Mouse (Mus musculus): Measurements from ENCODE around the gene Atg4c. TPM values are rescaled to one million over a fixed set of nuclear protein-coding genes. Genes with fewer than 3 reads are reported as not detected.

Atg4c gene
- polyA plus RNA-seq, 1 experiment from 2014 or later, result 8.1 TPM

DNA sequence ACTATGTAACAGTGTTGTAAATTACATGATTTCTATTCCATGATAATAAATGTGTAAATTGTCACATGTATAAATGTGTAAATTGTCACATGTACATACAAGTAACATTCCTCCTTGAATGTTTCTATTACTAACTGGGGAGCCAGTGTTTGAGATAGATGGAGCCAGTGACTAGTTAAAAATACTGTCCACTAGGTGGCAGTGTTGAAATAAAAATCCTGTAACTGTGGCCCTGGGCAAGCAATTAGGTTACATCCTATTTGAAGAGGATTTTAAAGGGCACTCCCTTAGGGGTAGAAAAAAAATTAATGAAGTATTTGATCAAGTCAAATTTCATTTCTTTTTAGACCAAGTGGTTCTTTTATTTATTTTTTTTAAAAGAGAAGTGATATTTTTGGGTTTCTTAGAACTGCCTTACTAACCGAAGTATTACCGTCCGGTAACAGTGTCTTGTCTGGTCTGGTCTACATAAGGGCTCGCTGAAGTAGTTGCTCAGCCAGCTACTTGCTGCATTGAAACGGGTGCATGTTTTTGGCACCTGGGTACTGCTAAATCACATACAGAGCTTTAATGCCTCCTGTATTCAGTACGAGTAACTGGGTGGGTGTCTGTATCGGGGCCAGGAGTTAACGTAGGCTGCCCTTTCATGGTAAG lies 41.6 kb downstream of the Atg4c start:
- Histone ChIP-seq H3K4me2 (replicated peaks; ENCODE audit: low read depth, low read length) (no peak overlapping the region), H3K27me3 (replicated peaks; ENCODE audit: insufficient read depth, low read length) (no peaks in the 10 kb centered on the region), H3K4me1 (ENCODE audit: insufficient read depth, low read depth, low read length) (no peaks in the 10 kb centered on the region), H3K4me3 (ENCODE audit: low read depth, low read length) (no peak overlapping the region), H3K27ac (ENCODE audit: low read length) (no peak overlapping the region), H3K9ac (replicated peaks; ENCODE audit: low read depth) (no peak overlapping the region), H3K36me3 (ENCODE audit: insufficient read depth, low read length) (no peaks in the 10 kb centered on the region), H3K9me3 (ENCODE audit: low read length) (no peaks in the 10 kb centered on the region)
- TF ChIP-seq CTCF (IDR thresholded peaks at IDR 0.05) (peak; percentile 71), EP300 (IDR thresholded peaks at IDR 0.05) (no peak)
- ATAC-seq (no peak), DNase-seq (ENCODE audit: low spot score) (peak; percentile 73)
- WGBS, result 90% methylated on average over 8 of the region's 8 CpGs

- WGBS, result 83% methylated on average over 2 of the region's 2 CpGs
- ATAC-seq, result no peak
Measured at GRCm38 (mm10) chr4:99238305-99238704, 44.6 kb downstream of the Atg4c start.

GRCm38 (mm10) chr4:99241674-99242073 lies 47.9 kb downstream of the Atg4c start:
- no peak overlapping the region for H3K4me3 ChIP-seq (ENCODE audit: low read depth, low read length)
- ATAC-seq (no peak), DNase-seq (ENCODE audit: low spot score) (no peak)
- H3K27me3 ChIP-seq (replicated peaks; ENCODE audit: insufficient read depth, low read length), result no peaks in the 10 kb centered on the region
- no peak overlapping the region for H3K4me2 ChIP-seq (replicated peaks; ENCODE audit: low read depth, low read length)
- TF ChIP-seq CTCF (IDR thresholded peaks at IDR 0.05) (peak; percentile 40), EP300 (IDR thresholded peaks at IDR 0.05) (no peak)
- H3K9ac ChIP-seq (replicated peaks; ENCODE audit: low read depth), result no peak overlapping the region
- no peaks in the 10 kb centered on the region for H3K9me3 ChIP-seq (ENCODE audit: low read length)
- H3K27ac ChIP-seq (ENCODE audit: low read length), result no peak overlapping the region
- no peaks in the 10 kb centered on the region for H3K4me1 ChIP-seq (ENCODE audit: insufficient read depth, low read depth, low read length)
- H3K36me3 ChIP-seq (ENCODE audit: insufficient read depth, low read length), result no peaks in the 10 kb centered on the region
- 64% methylated on average over 5 of the region's 5 CpGs for WGBS

More at GRCm38 (mm10) chr4:99238305-99238704, 44.6 kb downstream of the Atg4c start:
- Histone ChIP-seq H3K27ac (ENCODE audit: low read length) (no peak overlapping the region), H3K4me1 (ENCODE audit: insufficient read depth, low read depth, low read length) (no peaks in the 10 kb centered on the region), H3K36me3 (ENCODE audit: insufficient read depth, low read length) (no peaks in the 10 kb centered on the region), H3K9ac (replicated peaks; ENCODE audit: low read depth) (no peak overlapping the region), H3K4me3 (ENCODE audit: low read depth, low read length) (no peak overlapping the region), H3K4me2 (replicated peaks; ENCODE audit: low read depth, low read length) (no peak overlapping the region), H3K27me3 (replicated peaks; ENCODE audit: insufficient read depth, low read length) (no peaks in the 10 kb centered on the region), H3K9me3 (ENCODE audit: low read length) (no peaks in the 10 kb centered on the region)
- no peak for DNase-seq (ENCODE audit: low spot score)
- no peak for TF ChIP-seq EP300 (IDR thresholded peaks at IDR 0.05)
- TF ChIP-seq CTCF (IDR thresholded peaks at IDR 0.05), result peak; percentile 48

DNA sequence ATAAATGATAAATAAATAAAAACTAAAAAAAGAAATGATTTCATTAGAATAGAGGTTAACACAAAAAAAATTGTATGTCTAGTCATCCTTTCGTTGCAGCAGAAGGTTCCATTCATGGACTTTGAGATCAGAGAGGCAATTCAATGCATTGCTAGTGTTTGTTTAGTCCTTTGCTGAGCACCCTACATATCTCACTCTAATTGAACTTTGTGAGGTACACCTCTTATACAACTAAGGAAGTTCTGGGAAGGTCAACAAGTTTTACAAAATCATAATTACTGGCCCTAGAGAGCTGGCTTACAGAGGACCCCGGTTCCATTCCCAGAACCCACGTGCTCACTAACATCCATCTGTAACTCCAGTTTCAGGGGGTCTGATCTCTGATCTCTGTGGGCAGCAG lies 55.6 kb downstream of the Atg4c start:
- Histone ChIP-seq H3K4me1 (ENCODE audit: insufficient read depth, low read depth, low read length) (no peaks in the 10 kb centered on the region), H3K4me3 (ENCODE audit: low read depth, low read length) (no peak overlapping the region), H3K9me3 (ENCODE audit: low read length) (no peaks in the 10 kb centered on the region), H3K4me2 (replicated peaks; ENCODE audit: low read depth, low read length) (no peak overlapping the region), H3K27ac (ENCODE audit: low read length) (no peak overlapping the region), H3K27me3 (replicated peaks; ENCODE audit: insufficient read depth, low read length) (no peaks in the 10 kb centered on the region), H3K36me3 (ENCODE audit: insufficient read depth, low read length) (no peaks in the 10 kb centered on the region), H3K9ac (replicated peaks; ENCODE audit: low read depth) (no peak overlapping the region)
- WGBS, result 63% methylated on average over 3 of the region's 3 CpGs
- TF ChIP-seq CTCF (IDR thresholded peaks at IDR 0.05), result no peak
- TF ChIP-seq EP300 (IDR thresholded peaks at IDR 0.05), result no peak
- ATAC-seq (no peak), DNase-seq (ENCODE audit: low spot score) (no peak)

DNA sequence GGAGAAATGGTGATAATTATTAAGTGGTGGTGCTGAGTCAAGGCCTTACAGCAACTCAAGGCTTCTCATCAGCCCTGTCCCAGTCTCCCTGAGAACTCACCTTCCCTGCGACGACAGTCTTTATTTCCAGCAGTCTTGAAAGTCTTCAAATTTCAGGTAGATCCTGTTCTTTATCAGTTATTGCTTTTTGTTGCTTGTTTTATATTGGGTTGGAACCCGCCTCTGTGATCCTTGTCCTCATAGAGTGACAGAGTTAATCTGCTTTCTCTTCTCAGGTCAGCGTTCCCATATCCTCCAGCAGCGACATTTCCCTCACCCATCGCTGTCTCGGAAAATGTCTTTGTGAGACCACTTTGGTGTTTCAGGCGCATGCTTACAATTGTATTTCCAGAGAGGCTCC lies 56.1 kb downstream of the Atg4c start:
- H3K36me3 ChIP-seq (ENCODE audit: insufficient read depth, low read length), result no peaks in the 10 kb centered on the region
- H3K4me3 ChIP-seq (ENCODE audit: low read depth, low read length), result no peak overlapping the region
- 96% methylated on average over 8 of the region's 8 CpGs for WGBS
- H3K4me1 ChIP-seq (ENCODE audit: insufficient read depth, low read depth, low read length), result no peaks in the 10 kb centered on the region
- no peak overlapping the region for H3K9ac ChIP-seq (replicated peaks; ENCODE audit: low read depth)
- DNase-seq (ENCODE audit: low spot score), result no peak
- H3K27ac ChIP-seq (ENCODE audit: low read length), result no peak overlapping the region
- H3K27me3 ChIP-seq (replicated peaks; ENCODE audit: insufficient read depth, low read length), result no peaks in the 10 kb centered on the region
- H3K9me3 ChIP-seq (ENCODE audit: low read length), result no peaks in the 10 kb centered on the region
- no peak overlapping the region for H3K4me2 ChIP-seq (replicated peaks; ENCODE audit: low read depth, low read length)
- no peak for ATAC-seq
- TF ChIP-seq EP300 (IDR thresholded peaks at IDR 0.05) (no peak), CTCF (IDR thresholded peaks at IDR 0.05) (no peak)

- Histone ChIP-seq H3K4me3 (ENCODE audit: low read depth, low read length) (no peak overlapping the region), H3K27ac (ENCODE audit: low read length) (no peak overlapping the region), H3K9me3 (ENCODE audit: low read length) (no peaks in the 10 kb centered on the region), H3K27me3 (replicated peaks; ENCODE audit: insufficient read depth, low read length) (no peaks in the 10 kb centered on the region), H3K9ac (replicated peaks; ENCODE audit: low read depth) (no peak overlapping the region), H3K4me1 (ENCODE audit: insufficient read depth, low read depth, low read length) (no peaks in the 10 kb centered on the region), H3K4me2 (replicated peaks; ENCODE audit: low read depth, low read length) (no peak overlapping the region), H3K36me3 (ENCODE audit: insufficient read depth, low read length) (no peaks in the 10 kb centered on the region)
- ATAC-seq, result no peak
- DNase-seq (ENCODE audit: low spot score), result no peak
- no peak for TF ChIP-seq EP300 (IDR thresholded peaks at IDR 0.05)
- no peak for TF ChIP-seq CTCF (IDR thresholded peaks at IDR 0.05)
- WGBS, result 83% methylated on average over 11 of the region's 11 CpGs
Measured at GRCm38 (mm10) chr4:99252957-99253356, 59.2 kb downstream of the Atg4c start.

GRCm38 (mm10) chr4:99263191-99263590 lies 69.5 kb downstream of the Atg4c start:
- no peak overlapping the region for H3K9ac ChIP-seq (replicated peaks; ENCODE audit: low read depth)
- no peak overlapping the region for H3K4me3 ChIP-seq (ENCODE audit: low read depth, low read length)
- no peak for DNase-seq (ENCODE audit: low spot score)
- H3K36me3 ChIP-seq (ENCODE audit: insufficient read depth, low read length), result no peaks in the 10 kb centered on the region
- H3K27me3 ChIP-seq (replicated peaks; ENCODE audit: insufficient read depth, low read length), result no peaks in the 10 kb centered on the region
- no peaks in the 10 kb centered on the region for H3K9me3 ChIP-seq (ENCODE audit: low read length)
- H3K4me2 ChIP-seq (replicated peaks; ENCODE audit: low read depth, low read length), result no peak overlapping the region
- no peaks in the 10 kb centered on the region for H3K4me1 ChIP-seq (ENCODE audit: insufficient read depth, low read depth, low read length)
- WGBS, result 85% methylated on average over 2 of the region's 2 CpGs
- TF ChIP-seq EP300 (IDR thresholded peaks at IDR 0.05) (no peak), CTCF (IDR thresholded peaks at IDR 0.05) (no peak)
- no peak overlapping the region for H3K27ac ChIP-seq (ENCODE audit: low read length)
- ATAC-seq, result no peak
